Mouse (Mus musculus) lung, embryonic 14.5 days (tissue): ENCODE measurements around the gene Aifm2. TPM values are rescaled to one million over a fixed set of nuclear protein-coding genes. Genes with fewer than 3 reads are reported as not detected.

Source experiments
- ATAC-seq: fragments of 200-750 bp; cut with Nextera tagmentation; 2 replicates; pipeline ENCODE4 v1.8.0; 2017; ENCODE audit warnings: mild to moderate bottlenecking, moderate TSS enrichment, moderate library complexity; ENCODE audit not compliant: insufficient read depth
- DNase-seq: peaks from one replicate; pipeline ENCODE4 v3.0.0-alpha.2; 2015
- H3K27ac ChIP-seq: fragments of 300-500 bp; sonication (generic); 2 replicates; pipeline ENCODE4 v1.5.1; 2014; ENCODE audit warnings: low read depth, mild to moderate bottlenecking, moderate library complexity
- H3K27me3 ChIP-seq: fragments of 300-500 bp; sonication (generic); 2 replicates; pipeline ENCODE4 v1.6.1; 2014; ENCODE audit warnings: low read length, control low read depth; ENCODE audit not compliant: insufficient read depth
- H3K36me3 ChIP-seq: fragments of 300-500 bp; sonication (generic); 2 replicates; pipeline ENCODE4 v1.6.1; 2014; ENCODE audit warnings: control low read depth; ENCODE audit not compliant: insufficient read depth
- H3K4me1 ChIP-seq: fragments of 300-500 bp; sonication (generic); 2 replicates; pipeline ENCODE4 v1.6.1; 2014; ENCODE audit warnings: antibody characterized with exemption, control low read depth; ENCODE audit not compliant: insufficient read depth
- H3K4me2 ChIP-seq: fragments of 300-500 bp; sonication (generic); 2 replicates; pipeline ENCODE4 v1.6.1; 2014; ENCODE audit warnings: mild to moderate bottlenecking
- H3K4me3 ChIP-seq: fragments of 300-500 bp; sonication (generic); 2 replicates; pipeline ENCODE4 v1.5.1; 2014; ENCODE audit warnings: low read depth, low read length
- H3K9ac ChIP-seq: fragments of 300-500 bp; sonication (generic); 2 replicates; pipeline ENCODE4 v1.6.1; 2014
- H3K9me3 ChIP-seq: fragments of 300-500 bp; sonication (generic); 2 replicates; pipeline ENCODE4 v1.6.1; 2016; ENCODE audit warnings: low read depth, low read length, control low read depth
- CTCF ChIP-seq: IDR thresholded peaks from 2 replicates; pipeline ENCODE4 v1.5.1; 2016; ENCODE audit warnings: antibody characterized with exemption, low read depth
- WGBS: fragments of 180-500 bp; shearing (Covaris S2); extraction: QIAGEN DNeasy Blood & Tissue Kit; methylation state at CpG from one replicate; pipeline ENCODE4 v1.1.7; 2014; 5-methylcytosine and 5-hydroxymethylcytosine counted together
- polyA plus RNA-seq: library from polyadenylated mRNA; unstranded; fragments of >200 nt; fragmentation: Nextera tagmentation; extraction: Ambion mirVana; gene quantifications from 2 replicates; pipeline ENCODE4 v1.2.1, GENCODE M21; 2014

The Aifm2 gene
- 11.5 and 12.1 TPM in 2 replicates for polyA plus RNA-seq

- Histone ChIP-seq H3K27me3 (no peaks in the 10 kb centered on the region), H3K4me1 (0 out of 2 replicates have a peak, but pooled peaks cover 3% of the 10 kb centered on the region), H3K9ac (peak within 1 kb of the TSS; percentile 50), H3K36me3 (no peaks in the 10 kb centered on the region), H3K9me3 (no peaks in the 10 kb centered on the region), H3K4me2 (peak within 1 kb of the TSS; percentile 76), H3K27ac (no peak within 1 kb of the TSS), H3K4me3 (peak within 1 kb of the TSS; percentile 50)
- peak; percentile 87 for DNase-seq
- ATAC-seq = peak; percentile 93
- 12% methylated on average over 30 of the region's 36 CpGs for WGBS
- no peak for TF ChIP-seq CTCF
Observed at GRCm38 (mm10) chr10:61714771-61715461, at the start of gene Aifm2. TSS of gene Aifm2 (plus strand) at chr10:61715263.

GRCm38 (mm10) chr10:61665651-61666050, 49.4 kb upstream of the Aifm2 start:
- no peak overlapping the region for H3K27ac ChIP-seq
- TF ChIP-seq CTCF = no peak
- H3K4me3 ChIP-seq = no peak overlapping the region
- H3K36me3 ChIP-seq = peaks cover 84% of the 10 kb centered on the region
- ATAC-seq = no peak
- H3K4me1 ChIP-seq = no peaks in the 10 kb centered on the region
- no peaks in the 10 kb centered on the region for H3K27me3 ChIP-seq
- no peaks in the 10 kb centered on the region for H3K9me3 ChIP-seq
- no peak for DNase-seq
- 85% methylated on average over 3 of the region's 3 CpGs for WGBS
- no peak overlapping the region for H3K4me2 ChIP-seq
- H3K9ac ChIP-seq = no peak overlapping the region

- no peak for TF ChIP-seq CTCF
- DNase-seq = no peak
- WGBS = 71% methylated on average over 7 of the region's 7 CpGs
- no peak overlapping the region for H3K9ac ChIP-seq
- H3K27me3 ChIP-seq = no peaks in the 10 kb centered on the region
- no peaks in the 10 kb centered on the region for H3K4me1 ChIP-seq
- no peak overlapping the region for H3K4me3 ChIP-seq
- no peak overlapping the region for H3K27ac ChIP-seq
- no peak overlapping the region for H3K4me2 ChIP-seq
- H3K36me3 ChIP-seq = peaks cover 83% of the 10 kb centered on the region
- no peak for ATAC-seq
- no peaks in the 10 kb centered on the region for H3K9me3 ChIP-seq
Observed at GRCm38 (mm10) chr10:61669289-61669688, 45.8 kb upstream of the Aifm2 start.

- DNase-seq (no peak), ATAC-seq (no peak)
- H3K9ac ChIP-seq = no peak overlapping the region
- H3K9me3 ChIP-seq = no peaks in the 10 kb centered on the region
- H3K4me2 ChIP-seq = no peak overlapping the region
- H3K27me3 ChIP-seq = no peaks in the 10 kb centered on the region
- TF ChIP-seq CTCF = no peak
- peaks cover 83% of the 10 kb centered on the region for H3K36me3 ChIP-seq
- H3K4me3 ChIP-seq = no peak overlapping the region
- H3K4me1 ChIP-seq = no peaks in the 10 kb centered on the region
- no peak overlapping the region for H3K27ac ChIP-seq
Observed at GRCm38 (mm10) chr10:61669896-61670295, 45.2 kb upstream of the Aifm2 start.

- Histone ChIP-seq H3K36me3 (peaks cover 79% of the 10 kb centered on the region), H3K27me3 (no peaks in the 10 kb centered on the region), H3K4me1 (no peaks in the 10 kb centered on the region), H3K27ac (no peak overlapping the region), H3K9me3 (no peaks in the 10 kb centered on the region), H3K4me3 (no peak overlapping the region), H3K9ac (no peak overlapping the region), H3K4me2 (no peak overlapping the region)
- peak; percentile 14; the same call in 1 of the 2 replicates for TF ChIP-seq CTCF
- WGBS = 95% methylated on average over 3 of the region's 3 CpGs
- ATAC-seq (no peak), DNase-seq (no peak)
Observed at GRCm38 (mm10) chr10:61670758-61671157, 44.3 kb upstream of the Aifm2 start.

- H3K9ac ChIP-seq = no peak overlapping the region
- no peaks in the 10 kb centered on the region for H3K9me3 ChIP-seq
- 78% methylated on average over 3 of the region's 3 CpGs for WGBS
- H3K4me3 ChIP-seq = no peak overlapping the region
- H3K27ac ChIP-seq = no peak overlapping the region
- no peak for TF ChIP-seq CTCF
- no peak for ATAC-seq
- H3K27me3 ChIP-seq = no peaks in the 10 kb centered on the region
- peaks cover 41% of the 10 kb centered on the region for H3K36me3 ChIP-seq
- no peak for DNase-seq
- H3K4me1 ChIP-seq = no peaks in the 10 kb centered on the region
- no peak overlapping the region for H3K4me2 ChIP-seq
Observed at GRCm38 (mm10) chr10:61675935-61676334, 39.1 kb upstream of the Aifm2 start.

- 33% methylated on average over 9 of the region's 9 CpGs for WGBS
- Histone ChIP-seq H3K4me1 (peaks cover 4% of the 10 kb centered on the region; the same call in 1 of the 2 replicates), H3K36me3 (peaks cover 11% of the 10 kb centered on the region), H3K4me3 (peak overlapping the region; percentile 95), H3K9me3 (no peaks in the 10 kb centered on the region), H3K27me3 (no peaks in the 10 kb centered on the region), H3K9ac (peak overlapping the region; percentile 94), H3K4me2 (peak overlapping the region; percentile 94), H3K27ac (peak overlapping the region; percentile 72)
- TF ChIP-seq CTCF = no peak
- DNase-seq = peak; percentile 19
- no peak; the same call in 1 of the 2 replicates for ATAC-seq
Observed at GRCm38 (mm10) chr10:61679545-61679944, 35.5 kb upstream of the Aifm2 start.
